Mouse (Mus musculus) adrenal gland, postnatal 36 days (tissue): ENCODE measurements at regions not wholly inside any gene's neighbourhood (a gene's known extent, or its start where the extent isn't known, plus 50 kb on each side); places are given as distances from the start of the nearest gene placed in this dataset.

ENCODE experiments used
- DNase-seq, 2 experiments: peaks; one replicate each; pipeline ENCODE4 v3.0.0; 2021; ENCODE audit warnings: mixed read lengths in 1 of 2

DNA sequence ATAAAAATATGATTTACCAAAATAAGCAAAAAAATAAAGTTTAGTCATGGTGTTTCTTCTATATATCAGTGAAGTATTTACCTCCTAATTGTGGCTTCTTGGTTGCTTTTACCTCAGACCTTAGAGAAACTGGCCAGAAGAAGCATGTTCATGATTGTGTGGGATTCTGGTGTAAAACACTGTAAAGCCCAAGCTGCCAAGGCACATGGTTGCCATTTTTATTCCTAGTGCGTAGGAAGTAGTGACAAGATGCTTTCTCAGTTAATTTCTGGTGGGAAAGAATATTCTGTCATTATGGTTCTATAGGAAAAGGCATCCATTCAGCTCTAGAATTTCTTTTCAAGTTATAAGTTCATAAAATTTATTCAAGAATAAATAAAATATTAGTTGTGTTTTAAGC, 805.2 kb downstream of the Olfm4 start:
- no peak for DNase-seq

DNA sequence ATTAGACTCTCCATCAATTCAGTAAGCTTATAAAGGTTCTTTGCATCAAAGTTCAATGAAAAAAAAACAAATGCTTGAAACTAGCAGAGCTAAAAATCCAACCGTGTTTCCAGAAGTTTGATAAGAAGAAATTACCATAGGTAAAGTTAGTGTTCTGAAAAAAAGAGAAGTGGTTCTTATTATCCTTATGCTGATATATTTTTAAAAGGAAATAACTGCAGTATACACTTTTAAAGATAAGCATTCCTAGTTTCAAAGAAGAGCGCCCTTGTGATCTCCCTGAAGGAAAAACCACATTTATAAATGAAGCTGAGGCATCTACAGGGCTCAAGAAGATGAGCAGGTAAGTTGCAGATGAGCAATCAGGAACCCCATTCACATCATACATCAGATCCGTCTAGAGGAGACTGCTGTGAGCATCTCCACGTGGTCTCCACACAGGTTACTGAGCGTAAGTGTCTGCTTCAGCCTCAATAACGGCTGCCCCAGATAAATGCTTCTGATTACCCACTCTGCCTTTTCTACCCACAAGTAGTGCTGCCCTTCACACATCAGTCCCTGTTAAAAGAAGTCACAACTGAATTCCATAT, 815.6 kb downstream of the Olfm4 start:
- DNase-seq, result no peak

DNA sequence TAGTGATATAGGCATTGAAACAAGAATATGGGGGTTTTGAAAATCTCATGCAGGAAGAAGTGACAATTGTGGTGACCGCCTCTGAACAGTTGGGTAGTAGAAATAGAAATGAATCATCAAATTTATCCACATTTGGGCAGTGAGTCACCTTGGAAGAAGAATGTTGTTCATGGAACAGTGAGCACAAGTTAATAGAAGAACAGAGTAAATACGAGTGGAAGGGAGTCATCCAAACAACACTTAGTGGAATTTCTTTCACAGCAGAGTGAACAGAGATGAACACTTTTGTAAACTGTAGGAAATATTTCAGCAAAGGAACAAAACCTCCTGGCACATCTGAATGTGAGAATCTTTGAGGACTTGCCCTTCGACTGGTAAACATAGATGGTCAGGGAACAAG, 846.6 kb downstream of the Olfm4 start:
- DNase-seq, result no peak

DNA sequence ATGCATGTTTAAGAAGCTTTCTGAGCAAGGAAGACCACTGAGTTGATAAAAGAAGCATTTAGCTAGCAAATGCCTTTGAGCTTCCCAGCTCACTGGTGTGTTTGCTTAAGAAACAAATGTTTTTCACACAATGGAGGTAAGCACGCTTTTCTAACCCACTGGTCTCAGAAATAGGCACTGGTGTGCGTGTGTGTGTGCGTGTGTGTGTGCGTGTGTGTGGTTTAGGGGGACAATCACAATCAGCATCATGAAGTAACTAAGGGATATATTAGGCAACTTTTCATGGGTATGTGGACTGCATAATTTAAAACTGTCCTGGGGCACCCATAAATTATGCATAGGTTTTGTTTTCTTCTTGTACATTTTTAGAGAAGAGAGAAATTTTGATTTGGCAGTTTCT, 860.7 kb downstream of the Olfm4 start:
- no peak for DNase-seq

DNA sequence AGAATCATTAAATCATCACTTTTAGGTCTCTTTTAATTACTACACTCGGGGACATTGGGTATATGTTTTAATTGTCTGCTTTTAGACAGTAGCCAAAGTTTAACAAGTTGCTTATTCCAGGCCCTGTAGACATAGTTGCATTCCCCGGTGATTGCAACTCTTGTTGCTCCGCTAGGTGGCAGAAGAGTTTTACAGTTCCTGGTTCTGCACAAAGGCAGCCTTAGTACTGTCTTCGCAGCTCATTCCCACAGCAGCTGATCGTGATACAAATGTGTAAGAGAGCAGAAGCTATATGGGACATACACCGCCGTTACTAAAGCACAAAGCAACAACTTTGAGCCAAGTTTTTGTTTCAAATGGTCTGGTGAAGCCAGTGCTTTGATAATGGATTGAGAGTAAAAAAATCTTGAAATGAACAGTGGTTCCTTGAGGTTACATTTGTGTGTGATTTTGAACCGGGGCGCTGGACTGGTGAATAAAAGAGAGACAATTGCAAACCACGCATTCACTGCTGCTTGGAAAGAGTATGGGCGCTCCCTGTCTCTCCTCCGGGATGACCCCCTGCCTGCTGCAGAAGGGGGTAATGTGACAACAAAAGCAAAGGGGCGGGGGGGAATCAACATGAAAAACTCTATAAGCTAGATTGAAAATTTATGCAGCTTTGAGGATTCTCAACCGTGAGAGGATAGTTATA, 861.8 kb downstream of the Olfm4 start:
- DNase-seq, result peak; percentile 65

DNA sequence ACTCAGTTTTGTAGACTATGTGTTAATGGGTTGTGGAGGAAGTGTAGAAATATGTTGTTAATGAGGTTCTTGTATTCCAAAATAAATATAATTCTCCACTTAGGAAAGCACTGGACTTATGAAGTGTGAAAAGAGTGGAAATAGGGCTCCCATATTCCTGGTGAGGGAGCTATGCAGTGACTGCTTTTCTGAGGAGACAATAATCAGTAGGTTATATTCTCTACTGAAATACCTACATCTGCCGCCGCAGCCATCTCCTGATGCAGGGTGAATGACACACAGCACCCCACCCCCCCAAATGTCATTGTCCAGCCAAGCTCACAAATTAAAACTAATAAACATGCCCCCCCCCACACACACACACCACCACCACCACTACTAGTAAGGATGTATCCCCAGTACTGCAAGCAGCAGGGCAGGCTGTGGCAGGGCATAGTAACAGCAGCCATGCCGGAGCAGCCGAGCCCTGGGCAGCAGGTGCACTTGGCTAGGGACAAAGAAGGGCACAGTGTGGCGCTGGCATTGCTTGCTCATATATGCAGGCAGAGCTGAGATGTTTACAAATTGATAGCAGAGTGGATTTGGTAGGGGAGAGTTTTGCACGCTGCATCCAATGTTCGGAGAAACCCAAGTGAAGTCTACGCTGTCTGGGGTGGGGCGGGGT, 862.7 kb downstream of the Olfm4 start:
- DNase-seq, result no peak
